Mouse (Mus musculus) liver, embryonic 11.5 days (tissue): Measurements from ENCODE around the gene Gm4131. TPM values are rescaled to one million over a fixed set of nuclear protein-coding genes. Genes with fewer than 3 reads are reported as not detected.

Experiments
- ATAC-seq: fragments of 200-750 bp; cut with Nextera tagmentation; replicated peaks from 2 replicates; pipeline ENCODE4 v1.8.0; 2017; ENCODE audit warnings: moderate number of reproducible peaks, mild to moderate bottlenecking, moderate TSS enrichment, moderate library complexity; ENCODE audit not compliant: low FRiP score
- DNase-seq: peaks from one replicate; pipeline ENCODE4 v3.0.0-alpha.2; 2017; ENCODE audit warnings: low spot score
- H3K27ac ChIP-seq: fragments of 300-500 bp; sonication (generic); 2 replicates; pipeline ENCODE4 v1.5.1; 2014; ENCODE audit warnings: mild to moderate bottlenecking, low read depth, low read length, control low read depth
- H3K27me3 ChIP-seq: fragments of 300-500 bp; sonication (generic); replicated peaks from 2 replicates; pipeline ENCODE4 v1.6.1; 2014; ENCODE audit warnings: low read length, mixed read lengths; ENCODE audit not compliant: control insufficient read depth, insufficient read depth
- H3K36me3 ChIP-seq: fragments of 300-500 bp; sonication (generic); 2 replicates; pipeline ENCODE4 v1.6.1; 2014; ENCODE audit warnings: mild to moderate bottlenecking, low read length, moderate library complexity, mixed read lengths; ENCODE audit not compliant: control insufficient read depth, insufficient read depth
- H3K4me1 ChIP-seq: fragments of 300-500 bp; sonication (generic); replicated peaks from 2 replicates; pipeline ENCODE4 v1.6.1; 2014; ENCODE audit warnings: low read length, mixed read lengths; ENCODE audit not compliant: control insufficient read depth, insufficient read depth
- H3K4me2 ChIP-seq: fragments of 300-500 bp; sonication (generic); 2 replicates; pipeline ENCODE4 v1.6.1; 2014; ENCODE audit warnings: mild to moderate bottlenecking, control low read depth, moderate library complexity
- H3K4me3 ChIP-seq: fragments of 300-500 bp; sonication (generic); 2 replicates; pipeline ENCODE4 v1.5.1; 2014; ENCODE audit warnings: low read depth, low read length, control low read depth
- H3K9ac ChIP-seq: fragments of 300-500 bp; sonication (generic); 2 replicates; pipeline ENCODE4 v1.6.1; 2014; ENCODE audit warnings: low read depth, low read length, control low read depth
- H3K9me3 ChIP-seq: fragments of 300-500 bp; sonication (generic); 2 replicates; pipeline ENCODE4 v1.6.1; 2016; ENCODE audit warnings: low read length, inconsistent platforms, mixed read lengths; ENCODE audit not compliant: control insufficient read depth
- WGBS: fragments of 180-500 bp; shearing (Covaris S2); extraction: QIAGEN DNeasy Blood & Tissue Kit; methylation state at CpG from one replicate; pipeline ENCODE4 v1.1.7; 2014; 5-methylcytosine and 5-hydroxymethylcytosine counted together
- polyA plus RNA-seq: library from polyadenylated mRNA; unstranded; fragments of >200 nt; fragmentation: Nextera tagmentation; extraction: Ambion mirVana; gene quantifications from 2 replicates; pipeline ENCODE4 v1.2.1, GENCODE M21; 2014

Gene Gm4131
- polyA plus RNA-seq, 1 experiment from 2014 or later = not detected

GRCm38 (mm10) chr14:62580945-62581344 is 14.2 kb upstream of the Gm4131 start:
- Histone ChIP-seq H3K4me2 (no peak overlapping the region), H3K4me3 (no peak overlapping the region), H3K9me3 (no peaks in the 10 kb centered on the region), H3K4me1 (peaks cover 3% of the 10 kb centered on the region; the same call in 1 of the 2 replicates), H3K9ac (no peak overlapping the region), H3K36me3 (no peaks in the 10 kb centered on the region), H3K27ac (no peak overlapping the region), H3K27me3 (no peaks in the 10 kb centered on the region; the same call in 1 of the 2 replicates)
- DNase-seq = no peak
- 73% methylated on average over 3 of the region's 3 CpGs for WGBS
- no peak; the same call in 1 of the 2 replicates for ATAC-seq

GRCm38 (mm10) chr14:62575862-62576261 is 9.1 kb upstream of the Gm4131 start:
- Histone ChIP-seq H3K27me3 (no peaks in the 10 kb centered on the region; the same call in 1 of the 2 replicates), H3K4me3 (no peak overlapping the region), H3K4me1 (no peaks in the 10 kb centered on the region), H3K9ac (no peak overlapping the region), H3K27ac (no peak overlapping the region), H3K9me3 (no peaks in the 10 kb centered on the region), H3K4me2 (no peak overlapping the region), H3K36me3 (no peaks in the 10 kb centered on the region)
- no peak for ATAC-seq
- WGBS = 66% methylated on average over 8 of the region's 8 CpGs
- DNase-seq = no peak

GRCm38 (mm10) chr14:62574906-62575305 is 8.2 kb upstream of the Gm4131 start:
- 68% methylated on average over 6 of the region's 6 CpGs for WGBS
- Histone ChIP-seq H3K27ac (no peak overlapping the region), H3K36me3 (no peaks in the 10 kb centered on the region), H3K4me3 (no peak overlapping the region), H3K27me3 (no peaks in the 10 kb centered on the region; the same call in 1 of the 2 replicates), H3K9ac (no peak overlapping the region), H3K9me3 (no peaks in the 10 kb centered on the region), H3K4me1 (no peaks in the 10 kb centered on the region), H3K4me2 (no peak overlapping the region)
- ATAC-seq (no peak), DNase-seq (no peak)

GRCm38 (mm10) chr14:62573454-62573853 is 6.7 kb upstream of the Gm4131 start:
- H3K27me3 ChIP-seq = no peaks in the 10 kb centered on the region; the same call in 1 of the 2 replicates
- no peak overlapping the region for H3K4me3 ChIP-seq
- ATAC-seq = no peak
- H3K27ac ChIP-seq = no peak overlapping the region
- DNase-seq = no peak
- H3K36me3 ChIP-seq = no peaks in the 10 kb centered on the region
- no peaks in the 10 kb centered on the region for H3K9me3 ChIP-seq
- H3K4me2 ChIP-seq = no peak overlapping the region
- H3K4me1 ChIP-seq = no peaks in the 10 kb centered on the region
- H3K9ac ChIP-seq = no peak overlapping the region
- WGBS = 0% methylated on average over 1 of the region's 3 CpGs

- no peak overlapping the region for H3K9ac ChIP-seq
- DNase-seq = no peak
- no peak overlapping the region for H3K4me2 ChIP-seq
- no peaks in the 10 kb centered on the region for H3K9me3 ChIP-seq
- H3K4me3 ChIP-seq = no peak overlapping the region
- H3K27ac ChIP-seq = no peak overlapping the region
- no peaks in the 10 kb centered on the region for H3K27me3 ChIP-seq
- no peaks in the 10 kb centered on the region for H3K36me3 ChIP-seq
- no peak for ATAC-seq
- H3K4me1 ChIP-seq = no peaks in the 10 kb centered on the region
- WGBS = 37% methylated on average over 4 of the region's 4 CpGs
These were observed 3.6 kb upstream of the Gm4131 start for GRCm38 (mm10) chr14:62570299-62570698.

- no peaks in the 10 kb centered on the region for H3K9me3 ChIP-seq
- 81% methylated on average over 5 of the region's 5 CpGs for WGBS
- no peak for DNase-seq
- ATAC-seq = no peak
- H3K9ac ChIP-seq = no peak overlapping the region
- no peaks in the 10 kb centered on the region for H3K4me1 ChIP-seq
- no peaks in the 10 kb centered on the region for H3K27me3 ChIP-seq
- no peak overlapping the region for H3K4me2 ChIP-seq
- no peak overlapping the region for H3K4me3 ChIP-seq
- H3K27ac ChIP-seq = no peak overlapping the region
- no peaks in the 10 kb centered on the region for H3K36me3 ChIP-seq
These were observed 2.7 kb upstream of the Gm4131 start for GRCm38 (mm10) chr14:62569463-62569862.

- ATAC-seq (no peak), DNase-seq (no peak)
- WGBS = 80% methylated on average over 7 of the region's 7 CpGs
- no peaks in the 10 kb centered on the region for H3K9me3 ChIP-seq
- H3K27me3 ChIP-seq = peaks cover 3% of the 10 kb centered on the region; the same call in 1 of the 2 replicates
- H3K4me3 ChIP-seq = no peak overlapping the region
- no peaks in the 10 kb centered on the region for H3K36me3 ChIP-seq
- no peak overlapping the region for H3K27ac ChIP-seq
- H3K9ac ChIP-seq = no peak overlapping the region
- H3K4me1 ChIP-seq = no peaks in the 10 kb centered on the region
- H3K4me2 ChIP-seq = no peak overlapping the region
These were observed 3.0 kb downstream of the Gm4131 start for GRCm38 (mm10) chr14:62563679-62564078.

- no peak overlapping the region for H3K27ac ChIP-seq
- H3K36me3 ChIP-seq = no peaks in the 10 kb centered on the region
- no peaks in the 10 kb centered on the region for H3K9me3 ChIP-seq
- H3K27me3 ChIP-seq = peaks cover 8% of the 10 kb centered on the region
- WGBS = 63% methylated on average over 17 of the region's 17 CpGs
- no peaks in the 10 kb centered on the region for H3K4me1 ChIP-seq
- H3K4me3 ChIP-seq = no peak overlapping the region
- H3K9ac ChIP-seq = no peak overlapping the region
- ATAC-seq (no peak), DNase-seq (no peak)
- no peak overlapping the region for H3K4me2 ChIP-seq
These were observed 4.6 kb downstream of the Gm4131 start for GRCm38 (mm10) chr14:62561875-62562748.

- Histone ChIP-seq H3K4me3 (no peak overlapping the region), H3K9me3 (no peaks in the 10 kb centered on the region), H3K4me2 (no peak overlapping the region), H3K27ac (no peak overlapping the region), H3K4me1 (0 out of 2 replicates have a peak, but pooled peaks cover 6% of the 10 kb centered on the region), H3K9ac (no peak overlapping the region), H3K36me3 (no peaks in the 10 kb centered on the region), H3K27me3 (peaks cover 33% of the 10 kb centered on the region)
- no peak for DNase-seq
- ATAC-seq = no peak
- WGBS = 79% methylated on average over 3 of the region's 3 CpGs
These were observed 9.6 kb downstream of the Gm4131 start for GRCm38 (mm10) chr14:62557111-62557510.
